Mouse (Mus musculus): ENCODE data around the gene 4930507D05Rik. TPM values are rescaled to one million over a fixed set of nuclear protein-coding genes. Genes with fewer than 3 reads are reported as not detected.

4930507D05Rik gene
- polyA plus RNA-seq, 2 experiments, result 0.33 to 0.39 TPM

- Histone ChIP-seq H3K27ac (replicated peaks; ENCODE audit: low read depth, low read length) (no peak overlapping the region), H3K4me1 (ENCODE audit: control insufficient read depth, insufficient read depth, low read length) (no peaks in the 10 kb centered on the region), H3K36me3 (ENCODE audit: control insufficient read depth, insufficient read depth, low read length) (no peaks in the 10 kb centered on the region), H3K9ac (ENCODE audit: low read depth, low read length, severe bottlenecking) (no peak overlapping the region), H3K4me2 (replicated peaks; ENCODE audit: low read depth, low read length, severe bottlenecking) (no peak overlapping the region), H3K4me3 (replicated peaks; ENCODE audit: low read length) (no peak overlapping the region), H3K9me3 (ENCODE audit: control insufficient read depth, low read length) (no peaks in the 10 kb centered on the region), H3K27me3 (ENCODE audit: control insufficient read depth, insufficient read depth, low read length) (no peaks in the 10 kb centered on the region)
- peak; percentile 73 for ATAC-seq (ENCODE audit: low FRiP score, low read depth)
- peak; percentile 65 for DNase-seq (ENCODE audit: low spot score)
- 25% methylated on average over 15 of the region's 15 CpGs for WGBS
- TF ChIP-seq POLR2A (IDR thresholded peaks at IDR 0.05; ENCODE audit: borderline replicate concordance, extremely low read depth, insufficient read depth, insufficient read length), result no peak
These were observed 51.0 kb downstream of the 4930507D05Rik start for GRCm38 (mm10) chr10:62500088-62500915.

Other genes starting within 250 kb of the 4930507D05Rik start
- 12.3 and 14.4 TPM in 2 replicates for gene Tspan15, start 218.2 kb upstream of the 4930507D05Rik start, polyA plus RNA-seq (2012; rRNA removed)
- gene Tspan15, start 218.2 kb upstream of the 4930507D05Rik start, polyA plus RNA-seq (2014; fragmentation: Nextera tagmentation; extraction: Ambion mirVana), result 7.3 and 7.7 TPM in 2 replicates
- gene Tacr2, start 197.1 kb upstream of the 4930507D05Rik start, polyA plus RNA-seq (2012; rRNA removed), result 0.03 TPM in 1 of 2 replicates, not detected in the other
- not detected in 2 replicates for gene Tacr2, start 197.1 kb upstream of the 4930507D05Rik start, polyA plus RNA-seq (2014; fragmentation: Nextera tagmentation; extraction: Ambion mirVana)
- 30.7 and 32.1 TPM in 2 replicates for gene Hk1, start 69.6 kb upstream of the 4930507D05Rik start, polyA plus RNA-seq (2012; rRNA removed)
- 29.2 and 29.3 TPM in 2 replicates for gene Hk1, start 69.6 kb upstream of the 4930507D05Rik start, polyA plus RNA-seq (2014; fragmentation: Nextera tagmentation; extraction: Ambion mirVana)
- 2.3 and 3.3 TPM in 2 replicates for gene Hkdc1, start 27.0 kb upstream of the 4930507D05Rik start, polyA plus RNA-seq (2012; rRNA removed)
- gene Hkdc1, start 27.0 kb upstream of the 4930507D05Rik start, polyA plus RNA-seq (2014; fragmentation: Nextera tagmentation; extraction: Ambion mirVana), result 1.1 and 2.4 TPM in 2 replicates
- gene Supv3l1, start 249 bp downstream of the 4930507D05Rik start, polyA plus RNA-seq (2012; rRNA removed), result 28.7 and 30.8 TPM in 2 replicates
- 24.2 and 25.5 TPM in 2 replicates for gene Supv3l1, start 249 bp downstream of the 4930507D05Rik start, polyA plus RNA-seq (2014; fragmentation: Nextera tagmentation; extraction: Ambion mirVana)
- 25.6 and 29.2 TPM in 2 replicates for gene Vps26a, start 37.3 kb downstream of the 4930507D05Rik start, polyA plus RNA-seq (2012; rRNA removed)
- gene Vps26a, start 37.3 kb downstream of the 4930507D05Rik start, polyA plus RNA-seq (2014; fragmentation: Nextera tagmentation; extraction: Ambion mirVana), result 67.1 and 71.1 TPM in 2 replicates
- 11.2 and 14.7 TPM in 2 replicates for gene Srgn, start 78.0 kb downstream of the 4930507D05Rik start, polyA plus RNA-seq (2012; rRNA removed)
- 35.3 and 49.4 TPM in 2 replicates for gene Srgn, start 78.0 kb downstream of the 4930507D05Rik start, polyA plus RNA-seq (2014; fragmentation: Nextera tagmentation; extraction: Ambion mirVana)
- 35.1 and 36.1 TPM in 2 replicates for gene Kif1bp, start 129.0 kb downstream of the 4930507D05Rik start, polyA plus RNA-seq (2012; rRNA removed)
- gene Kif1bp, start 129.0 kb downstream of the 4930507D05Rik start, polyA plus RNA-seq (2014; fragmentation: Nextera tagmentation; extraction: Ambion mirVana), result 44.6 and 46.1 TPM in 2 replicates
- gene Ddx21, start 152.8 kb downstream of the 4930507D05Rik start, polyA plus RNA-seq (2012; rRNA removed), result 35.3 and 43.5 TPM in 2 replicates
- gene Ddx21, start 152.8 kb downstream of the 4930507D05Rik start, polyA plus RNA-seq (2014; fragmentation: Nextera tagmentation; extraction: Ambion mirVana), result 26.0 and 26.8 TPM in 2 replicates
- 83.4 and 120 TPM in 2 replicates for gene Ddx50, start 201.7 kb downstream of the 4930507D05Rik start, polyA plus RNA-seq (2012; rRNA removed)
- gene Ddx50, start 201.7 kb downstream of the 4930507D05Rik start, polyA plus RNA-seq (2014; fragmentation: Nextera tagmentation; extraction: Ambion mirVana), result 165 and 176 TPM in 2 replicates